In genomic region chr6:49823371-49823770, GRCm38 (mm10) we compare ENCODE assay signal across 13 mouse cellular contexts. TPM values are rescaled to one million over a fixed set of nuclear protein-coding genes. Genes with fewer than 3 reads are reported as not detected.
DNase-seq lines count a peak whose midpoint lies in the region; ATAC-seq and TF ChIP-seq lines count a peak whose summit lies in the region.
"Had no signal": no experiment of that assay in that cellular context is flagged by ENCODE, and none has a peak within 500 bp of the region (broad histone marks: within the 10 kb centered on the region; RNA-seq: fewer than 3 reads in every experiment).

No protein-coding gene starts in this region.

- TF ChIP-seq CTCF in heart, adult 2 months (IDR thresholded peaks at IDR 0.05): no peak
- TF ChIP-seq CTCF in hindbrain, postnatal 0 days (IDR thresholded peaks at IDR 0.05; ENCODE audit: low read depth): no peak

- no peak for TF ChIP-seq EP300 in heart, adult 2 months (IDR thresholded peaks at IDR 0.05; ENCODE audit: insufficient read depth, low read depth, low read length)

- no peak for TF ChIP-seq POLR2A in heart, adult 2 months (IDR thresholded peaks at IDR 0.05; ENCODE audit: insufficient read depth, low read depth, low read length)

- intact Hi-C loops in heart, adult 2 months (cut with DNase I): no loop called here

- H3K79me2 ChIP-seq in heart, adult 2 months (replicated peaks; ENCODE audit: control insufficient read depth, insufficient read depth, low read length): no peaks in the 10 kb centered on the region

- no peaks in the 10 kb centered on the region for H3K9me3 ChIP-seq in heart, embryonic 16.5 days (replicated peaks; ENCODE audit: control insufficient read depth, low read length)
- H3K9me3 ChIP-seq in forebrain, embryonic 15.5 days: no peaks in the 10 kb centered on the region
- no peaks in the 10 kb centered on the region for H3K9me3 ChIP-seq in hindbrain, postnatal 0 days (ENCODE audit: low read length)
- H3K9me3 ChIP-seq: stomach, embryonic 15.5 days had no signal

- H3K4me1 ChIP-seq in heart, embryonic 16.5 days (ENCODE audit: control insufficient read depth, insufficient read depth, low read length): peaks cover 12% of the 10 kb centered on the region
- H3K4me1 ChIP-seq in heart, adult 2 months (ENCODE audit: control insufficient read depth, insufficient read depth, low read length): no peaks in the 10 kb centered on the region
- H3K4me1 ChIP-seq in forebrain, embryonic 15.5 days: peaks cover 15% of the 10 kb centered on the region
- peaks cover 9% of the 10 kb centered on the region; the same call in 1 of the 2 replicates for H3K4me1 ChIP-seq in hindbrain, postnatal 0 days (ENCODE audit: insufficient read depth, low read length)

- no peak for DNase-seq in heart, adult 2 months
- DNase-seq in hindbrain, postnatal 0 days (ENCODE audit: low spot score): no peak
- peak; percentile 41 for DNase-seq in neural tube, embryonic 10.5 days (ENCODE audit: extremely low spot score, low spot score)
- no peak for DNase-seq in cerebellum, adult 11-12 months
- DNase-seq in left cerebral cortex, adult 8-10 months (ENCODE audit: low spot score in 2 of 2): no peak
- no peak for DNase-seq in frontal cortex, postnatal 10 days (ENCODE audit: low spot score in 2 of 2)
- DNase-seq: adrenal gland, postnatal 14 days; heart, postnatal 4 days had no signal

- H3K27ac ChIP-seq in heart, embryonic 16.5 days (ENCODE audit: low read length): no peak overlapping the region
- H3K27ac ChIP-seq in heart, adult 2 months: no peak overlapping the region
- H3K27ac ChIP-seq in forebrain, embryonic 15.5 days (replicated peaks): no peak overlapping the region
- H3K27ac ChIP-seq in hindbrain, postnatal 0 days: no peak overlapping the region
- H3K27ac ChIP-seq: stomach, embryonic 15.5 days had no signal

- ATAC-seq in heart, embryonic 16.5 days (replicated peaks; ENCODE audit: extremely low read depth, insufficient read depth, low FRiP score): no peak
- no peak for ATAC-seq in forebrain, embryonic 15.5 days (replicated peaks)
- ATAC-seq in hindbrain, postnatal 0 days: no peak

- H3K4me3 ChIP-seq in heart, embryonic 16.5 days (ENCODE audit: low read length): no peak overlapping the region; the same call in 1 of the 2 replicates
- H3K4me3 ChIP-seq in heart, adult 2 months: no peak overlapping the region
- peak overlapping the region; percentile 46 for H3K4me3 ChIP-seq in forebrain, embryonic 15.5 days
- H3K4me3 ChIP-seq in hindbrain, postnatal 0 days (ENCODE audit: low read length): peak overlapping the region; percentile 42; the same call in 1 of the 2 replicates

- H3K27me3 ChIP-seq in heart, embryonic 16.5 days (ENCODE audit: control insufficient read depth, insufficient read depth, low read length): peaks cover 61% of the 10 kb centered on the region
- H3K27me3 ChIP-seq in heart, adult 2 months (ENCODE audit: control insufficient read depth, insufficient read depth, low read length): peaks cover 16% of the 10 kb centered on the region
- peaks cover 40% of the 10 kb centered on the region for H3K27me3 ChIP-seq in forebrain, embryonic 15.5 days
- H3K27me3 ChIP-seq in hindbrain, postnatal 0 days (ENCODE audit: insufficient read depth, low read length): peaks cover 18% of the 10 kb centered on the region
- H3K27me3 ChIP-seq: CH12.LX had no signal

- WGBS in heart, embryonic 16.5 days: 12% methylated on average over 15 of the region's 15 CpGs
- 16% methylated on average over 15 of the region's 15 CpGs for WGBS in heart, adult 2 months
- 5% methylated on average over 15 of the region's 15 CpGs for WGBS in forebrain, embryonic 15.5 days
- WGBS in hindbrain, postnatal 0 days: 10% methylated on average over 15 of the region's 15 CpGs

- peak overlapping the region; percentile 87; the same call in 1 of the 2 replicates for H3K4me2 ChIP-seq in heart, embryonic 16.5 days (ENCODE audit: low read depth, low read length)
- H3K4me2 ChIP-seq in forebrain, embryonic 15.5 days (replicated peaks): no peak overlapping the region
- H3K4me2 ChIP-seq in hindbrain, postnatal 0 days (ENCODE audit: low read depth, low read length): peak overlapping the region; percentile 71; the same call in 1 of the 2 replicates

- no peaks in the 10 kb centered on the region for H3K36me3 ChIP-seq in heart, embryonic 16.5 days (ENCODE audit: control insufficient read depth, insufficient read depth)
- H3K36me3 ChIP-seq in heart, adult 2 months (ENCODE audit: control insufficient read depth, insufficient read depth, low read length): no peaks in the 10 kb centered on the region
- no peaks in the 10 kb centered on the region for H3K36me3 ChIP-seq in forebrain, embryonic 15.5 days
- H3K36me3 ChIP-seq in hindbrain, postnatal 0 days (ENCODE audit: insufficient read depth, low read length): no peaks in the 10 kb centered on the region
- H3K36me3 ChIP-seq: stomach, embryonic 15.5 days had no signal

- H3K9ac ChIP-seq in heart, embryonic 16.5 days (ENCODE audit: low read length): no peak overlapping the region
- no peak overlapping the region for H3K9ac ChIP-seq in heart, adult 2 months (ENCODE audit: low read depth, low read length)
- H3K9ac ChIP-seq in forebrain, embryonic 15.5 days (replicated peaks): no peak overlapping the region
- H3K9ac ChIP-seq in hindbrain, postnatal 0 days (replicated peaks; ENCODE audit: low read length): no peak overlapping the region
- H3K9ac ChIP-seq: lung, embryonic 14.5 days; stomach, embryonic 15.5 days had no signal

RNA-seq across cellular contexts. Expression of gene Npy, which starts 0.9 kb away (rescaled TPM):
- 2.1 and 2.7 TPM in 2 replicates for polyA plus RNA-seq in heart, embryonic 16.5 days (2015; fragmentation: Nextera tagmentation; extraction: Ambion mirVana)
- not detected for total RNA-seq in heart, adult 2 months (2021)
- 5.3 and 7.1 TPM in 2 replicates for polyA plus RNA-seq in heart, adult 2 months (2012; rRNA removed)
- polyA plus RNA-seq in forebrain, embryonic 15.5 days (2015; fragmentation: Nextera tagmentation; extraction: Ambion mirVana): 117 and 127 TPM in 2 replicates
- 74.4 and 117 TPM in 2 replicates for total RNA-seq in hindbrain, postnatal 0 days (2014; rRNA removed)
- polyA plus RNA-seq in hindbrain, postnatal 0 days (2015; fragmentation: Nextera tagmentation; extraction: Ambion mirVana): 110 and 120 TPM in 2 replicates
- 100 to 1,000 TPM; 127 to 173 (median 158) TPM for total RNA-seq in left cerebral cortex, adult 8-10 months (2022)
- total RNA-seq: CH12.LX had no signal
- polyA plus RNA-seq: lung, embryonic 14.5 days had no signal

Comparison
In these comparisons a context has a peak if more than half of its experiments do, and no peak if none do; other contexts are left out.
1. H3K4me3 ChIP-seq: peak in forebrain, embryonic 15.5 days (single experiment) and hindbrain, postnatal 0 days (single experiment); none in heart, embryonic 16.5 days (single experiment) and heart, adult 2 months (single experiment).
2. RNA of gene Npy, which starts 0.9 kb away (polyA plus RNA-seq): 117 to 127 TPM in forebrain, embryonic 15.5 days and 110 to 120 TPM in hindbrain, postnatal 0 days; 5.3 to 7.1 TPM in heart, adult 2 months and 2.1 to 2.7 TPM in heart, embryonic 16.5 days; every median in the first group is over 10 times any median in the second.